Mouse (Mus musculus): ENCODE results near the gene Pla2g2c.

- TF ChIP-seq CTCF (IDR thresholded peaks at IDR 0.05; ENCODE audit: low read depth): no peak
- no peak for TF ChIP-seq EP300 (IDR thresholded peaks at IDR 0.05; ENCODE audit: low read depth)
Measured at GRCm38 (mm10) chr4:138788381-138788780, 63.8 kb downstream of the Pla2g2c start.
